Mouse (Mus musculus) small intestine, adult 10 weeks (tissue): ENCODE results near the gene Olfr1046. TPM values are rescaled to one million over a fixed set of nuclear protein-coding genes. Genes with fewer than 3 reads are reported as not detected.

Experiments used
- polyA plus RNA-seq: library from polyadenylated mRNA; stranded (reverse); fragments of 350-450 nt; fragmentation: Illumina TruSeq; extraction: RNeasy Lipid Tissue Mini Kit (QIAGEN cat#74804); gene quantifications from one replicate; pipeline ENCODE4 v1.2.3, GENCODE M21; 2014; ENCODE audit warnings: low replicate concordance

Gene Olfr1046
- polyA plus RNA-seq, result not detected

DNA sequence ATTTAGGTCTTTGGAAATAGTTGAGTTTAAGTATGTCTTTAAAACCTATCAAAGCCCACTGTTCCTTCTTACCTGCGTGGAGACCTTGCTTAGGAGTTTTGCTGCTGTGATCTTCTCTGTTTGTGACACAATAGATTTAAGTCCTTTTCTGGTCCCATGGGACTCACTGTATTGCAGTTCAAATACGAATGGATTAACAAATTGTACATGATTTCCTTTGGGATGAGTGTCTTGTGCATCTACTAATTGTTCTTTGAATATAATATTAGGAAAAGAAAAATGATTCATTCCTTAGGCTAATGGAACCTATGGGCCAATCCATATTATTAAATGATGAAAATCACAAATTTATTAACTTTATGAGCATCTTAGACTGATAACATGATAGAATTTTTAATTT, at the start of gene Olfr1046:
TSS of gene Olfr1046 (minus strand) at position 101 of the 400 bp plus-strand sequence.

DNA sequence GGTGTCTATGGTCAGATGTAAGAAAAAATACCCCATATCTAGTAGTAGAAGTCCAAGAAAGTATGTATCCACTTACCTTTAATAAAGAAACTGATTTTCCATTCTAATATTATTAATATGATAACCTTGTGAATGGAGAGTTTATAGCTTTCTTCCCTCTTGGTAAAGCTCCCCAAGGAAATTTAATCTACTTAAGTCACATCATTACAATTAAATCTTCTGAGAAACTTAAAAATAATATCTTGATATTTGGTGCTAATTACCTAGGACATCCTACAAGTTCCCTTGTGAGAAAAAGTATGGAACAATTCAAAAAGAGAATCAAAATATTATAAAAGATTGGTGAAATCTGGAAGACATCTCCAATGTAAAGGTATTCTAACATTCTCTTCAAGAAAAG, 39.1 kb upstream of the Olfr1046 start, which contains the start of gene Olfr1049:
TSS of gene Olfr1049 (minus strand) at position 101 of the 400 bp plus-strand sequence.

DNA sequence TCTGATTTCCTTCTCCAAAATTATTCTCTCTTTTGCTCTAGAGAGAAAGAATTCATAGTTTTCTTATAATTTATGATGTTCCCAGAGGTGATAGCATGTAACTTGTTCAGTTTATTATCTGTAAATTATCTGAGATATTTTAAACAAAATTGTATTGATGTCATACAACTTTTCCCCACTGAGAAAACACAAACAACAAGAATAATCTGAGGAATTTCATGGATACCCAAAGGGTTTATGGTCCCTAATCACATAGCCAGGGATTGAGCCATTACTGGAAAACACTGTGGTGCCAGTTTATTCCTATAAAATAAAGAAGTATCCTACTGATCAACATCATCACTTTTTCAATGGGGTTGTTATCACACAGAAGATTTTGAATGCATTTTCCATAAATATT, 21.1 kb upstream of the Olfr1046 start, which contains the start of gene Olfr1048:
TSS of gene Olfr1048 (minus strand) at position 101 of the 400 bp plus-strand sequence.

DNA sequence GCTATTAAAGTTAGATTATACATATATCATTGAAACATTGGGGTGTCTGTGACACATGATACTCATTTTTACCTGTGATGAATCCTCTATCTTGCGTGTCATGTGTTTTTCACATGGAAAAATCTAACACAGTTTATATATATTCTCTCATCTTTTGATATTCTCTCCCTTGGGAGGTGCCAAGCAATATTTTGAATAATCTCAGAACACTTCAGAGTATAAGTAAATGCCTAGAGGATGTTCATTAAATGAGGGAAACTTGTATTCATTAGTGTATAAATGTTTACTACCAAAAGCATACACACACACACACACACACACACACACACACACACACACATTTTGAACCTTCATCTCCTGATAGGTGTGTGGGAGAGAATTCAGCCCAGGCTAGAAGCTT, 12.2 kb upstream of the Olfr1046 start, which contains the start of gene Olfr1047:
TSS of gene Olfr1047 (minus strand) at position 101 of the 400 bp plus-strand sequence.

DNA sequence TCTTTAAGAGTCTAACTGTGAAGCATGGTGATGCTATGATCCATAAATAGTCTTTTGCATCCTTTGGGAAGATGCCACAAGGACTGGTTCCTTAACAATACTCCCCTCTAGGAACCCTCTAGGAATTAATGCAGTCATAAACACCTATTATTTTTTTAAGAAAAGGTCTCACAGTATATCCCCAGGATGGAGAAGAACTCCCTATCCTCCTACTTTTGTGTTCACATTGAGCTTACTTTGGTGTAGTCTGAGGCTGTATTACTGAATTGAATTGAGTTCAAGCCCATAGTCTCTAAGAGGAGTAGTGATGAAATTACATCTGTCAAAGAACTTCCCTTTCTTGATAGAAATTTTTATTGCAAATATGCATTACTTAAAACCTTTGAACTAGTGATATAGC, 16.2 kb downstream of the Olfr1046 start, which contains the start of gene Olfr1045:
TSS of gene Olfr1045 (minus strand) at position 101 of the 400 bp plus-strand sequence.

DNA sequence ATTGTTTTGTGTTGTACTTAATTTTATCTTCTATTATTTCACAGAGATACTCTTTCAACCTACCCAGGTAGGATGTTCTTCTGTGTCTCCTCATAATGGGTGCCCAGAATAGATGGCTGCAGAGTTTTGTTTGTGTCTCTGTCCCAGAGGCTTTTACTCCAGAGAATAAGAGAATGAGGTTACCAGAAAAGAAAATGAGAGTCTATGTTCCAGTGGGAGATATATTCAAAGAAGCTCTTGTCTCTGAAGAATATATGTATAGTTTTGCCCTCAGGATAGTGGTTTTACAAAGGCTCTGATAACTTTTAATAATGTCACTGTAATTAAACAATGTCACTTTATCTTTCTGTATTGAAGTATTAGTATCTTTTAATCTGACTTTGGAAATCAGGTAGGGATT, 33.5 kb downstream of the Olfr1046 start, which contains the start of gene Olfr52:
TSS of gene Olfr52 (minus strand) at position 101 of the 400 bp plus-strand sequence.

DNA sequence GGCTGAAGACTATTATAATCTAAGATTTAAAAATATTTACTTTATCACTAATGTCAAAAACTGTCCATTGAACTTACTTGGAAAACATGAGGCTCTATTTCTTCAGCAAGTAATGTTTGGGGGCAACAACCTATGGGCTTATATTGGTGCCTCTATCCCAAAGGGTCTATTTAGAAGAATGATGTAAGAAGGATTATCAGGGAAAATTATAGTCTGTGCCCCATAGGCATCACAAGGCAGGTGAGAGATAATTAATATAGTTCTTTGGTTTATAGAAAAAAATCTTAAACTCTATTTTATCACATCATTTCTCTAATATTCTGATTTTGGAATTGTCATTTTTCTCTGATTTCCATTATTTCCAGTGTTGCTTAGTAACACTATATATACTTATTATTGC, 41.4 kb downstream of the Olfr1046 start, which contains the start of gene Olfr1044:
TSS of gene Olfr1044 (minus strand) at position 101 of the 400 bp plus-strand sequence.

DNA sequence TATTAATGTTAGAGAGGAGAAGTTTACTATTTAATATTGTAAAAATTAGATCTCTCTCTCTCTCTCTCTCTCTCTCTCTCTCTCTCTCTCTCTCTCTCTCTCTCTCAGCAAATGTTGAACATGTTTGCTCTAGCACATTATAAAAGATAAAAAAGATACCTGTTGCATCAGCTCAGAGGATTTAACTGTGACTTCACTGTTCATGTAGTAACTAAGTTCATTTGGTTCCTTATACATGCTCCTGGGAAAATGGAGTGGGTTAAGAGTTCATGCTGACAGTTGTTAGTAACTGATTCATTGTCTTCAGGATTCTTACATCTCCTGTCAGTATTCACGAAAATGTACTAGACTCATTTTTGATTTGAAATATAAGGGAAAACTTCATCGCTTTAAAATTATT, 51.7 kb downstream of the Olfr1046 start, which contains the start of gene Olfr1043:
TSS of gene Olfr1043 (minus strand) at position 101 of the 400 bp plus-strand sequence.

Other genes starting within 250 kb of the Olfr1046 start
- gene Olfr1029, start 245.4 kb downstream of the Olfr1046 start, polyA plus RNA-seq, result not detected
- not detected for gene Olfr1030, start 240.0 kb downstream of the Olfr1046 start, polyA plus RNA-seq
- gene Olfr1031, start 229.0 kb downstream of the Olfr1046 start, polyA plus RNA-seq, result not detected
- gene Olfr1032, start 213.8 kb downstream of the Olfr1046 start, polyA plus RNA-seq, result not detected
- 3.2 TPM for gene Olfr1033, start 198.7 kb downstream of the Olfr1046 start, polyA plus RNA-seq
- 0.89 TPM for gene Olfr1034, start 173.5 kb downstream of the Olfr1046 start, polyA plus RNA-seq
- gene Olfr1036, start 145.3 kb downstream of the Olfr1046 start, polyA plus RNA-seq, result not detected
- not detected for gene Olfr1037, start 131.9 kb downstream of the Olfr1046 start, polyA plus RNA-seq
- not detected for gene Olfr1039, start 83.4 kb downstream of the Olfr1046 start, polyA plus RNA-seq
- not detected for gene Olfr1040, start 72.6 kb downstream of the Olfr1046 start, polyA plus RNA-seq
- not detected for gene Olfr1042, start 57.5 kb downstream of the Olfr1046 start, polyA plus RNA-seq
- gene Olfr1043, start 51.8 kb downstream of the Olfr1046 start, polyA plus RNA-seq, result not detected
- not detected for gene Olfr1044, start 41.5 kb downstream of the Olfr1046 start, polyA plus RNA-seq
- gene Olfr52, start 33.6 kb downstream of the Olfr1046 start, polyA plus RNA-seq, result not detected
- not detected for gene Olfr1045, start 16.3 kb downstream of the Olfr1046 start, polyA plus RNA-seq
- not detected for gene Olfr1047, start 12.1 kb upstream of the Olfr1046 start, polyA plus RNA-seq
- not detected for gene Olfr1048, start 21.0 kb upstream of the Olfr1046 start, polyA plus RNA-seq
- not detected for gene Olfr1049, start 39.0 kb upstream of the Olfr1046 start, polyA plus RNA-seq
- not detected for gene Olfr1051, start 59.8 kb upstream of the Olfr1046 start, polyA plus RNA-seq
- not detected for gene Olfr1052, start 73.1 kb upstream of the Olfr1046 start, polyA plus RNA-seq
- gene Olfr1053, start 96.0 kb upstream of the Olfr1046 start, polyA plus RNA-seq, result not detected
- not detected for gene Olfr1054, start 116.1 kb upstream of the Olfr1046 start, polyA plus RNA-seq
- gene Olfr1055, start 131.0 kb upstream of the Olfr1046 start, polyA plus RNA-seq, result not detected
- not detected for gene Olfr1056, start 143.2 kb upstream of the Olfr1046 start, polyA plus RNA-seq
- gene Olfr1057, start 159.1 kb upstream of the Olfr1046 start, polyA plus RNA-seq, result not detected
- gene Olfr1058, start 169.2 kb upstream of the Olfr1046 start, polyA plus RNA-seq, result not detected
- not detected for gene Olfr1061, start 194.7 kb upstream of the Olfr1046 start, polyA plus RNA-seq
- gene Olfr1062, start 207.4 kb upstream of the Olfr1046 start, polyA plus RNA-seq, result not detected
- not detected for gene Olfr1065, start 231.3 kb upstream of the Olfr1046 start, polyA plus RNA-seq
- gene Olfr1066, start 237.0 kb upstream of the Olfr1046 start, polyA plus RNA-seq, result not detected